Mouse (Mus musculus): Measurements from ENCODE around the gene Gpr107. TPM values are rescaled to one million over a fixed set of nuclear protein-coding genes. Genes with fewer than 3 reads are reported as not detected.

Gpr107 gene
- total RNA-seq, 2 experiments from 2014 or later = 24.7 to 25.2 TPM

- intact Hi-C loops (cut with DNase I; ENCODE audit: low total_unique reads) = no loop called here
These were observed 27.4 kb upstream of the Gpr107 start for GRCm38 (mm10) chr2:31124694-31125093.

GRCm38 (mm10) chr2:31125156-31125555 lies 27.0 kb upstream of the Gpr107 start:
- intact Hi-C loops (cut with DNase I; ENCODE audit: low total_unique reads) = no loop called here
- DNase-seq = no peak

More at GRCm38 (mm10) chr2:31124694-31125093, 27.4 kb upstream of the Gpr107 start:
- no peak for DNase-seq

GRCm38 (mm10) chr2:31126048-31126447 lies 26.1 kb upstream of the Gpr107 start:
- intact Hi-C loops (cut with DNase I; ENCODE audit: low total_unique reads) = no loop called here
- DNase-seq = no peak

GRCm38 (mm10) chr2:31127219-31127618 lies 24.9 kb upstream of the Gpr107 start:
- intact Hi-C loops (cut with DNase I; ENCODE audit: low total_unique reads) = no loop called here
- no peak for DNase-seq

GRCm38 (mm10) chr2:31127899-31128298 lies 24.2 kb upstream of the Gpr107 start:
- intact Hi-C loops (cut with DNase I; ENCODE audit: low total_unique reads) = no loop called here
- peak; percentile 44 for DNase-seq

GRCm38 (mm10) chr2:31129742-31130518 lies 22.2 kb upstream of the Gpr107 start:
- intact Hi-C loops (cut with DNase I; ENCODE audit: low total_unique reads) = no loop called here
- DNase-seq = no peak

- intact Hi-C loops (cut with DNase I; ENCODE audit: low total_unique reads) = no loop called here
- no peak for DNase-seq
These were observed 21.3 kb upstream of the Gpr107 start for GRCm38 (mm10) chr2:31130815-31131299.

GRCm38 (mm10) chr2:31132682-31133081 lies 19.4 kb upstream of the Gpr107 start:
- no peak for DNase-seq
- intact Hi-C loops (cut with DNase I; ENCODE audit: low total_unique reads) = no loop called here

GRCm38 (mm10) chr2:31133981-31134380 lies 18.1 kb upstream of the Gpr107 start:
- intact Hi-C loops (cut with DNase I; ENCODE audit: low total_unique reads) = no loop called here
- DNase-seq = no peak

- DNase-seq = no peak
- intact Hi-C loops (cut with DNase I; ENCODE audit: low total_unique reads) = no loop called here
These were observed 16.6 kb upstream of the Gpr107 start for GRCm38 (mm10) chr2:31135512-31135931.

GRCm38 (mm10) chr2:31136338-31136737 lies 15.8 kb upstream of the Gpr107 start:
- no peak for DNase-seq
- intact Hi-C loops (cut with DNase I; ENCODE audit: low total_unique reads) = no loop called here

- intact Hi-C loops (cut with DNase I; ENCODE audit: low total_unique reads) = no loop called here
- DNase-seq = no peak
These were observed 15.0 kb upstream of the Gpr107 start for GRCm38 (mm10) chr2:31137018-31137590.

GRCm38 (mm10) chr2:31139174-31139632 lies 12.9 kb upstream of the Gpr107 start:
- intact Hi-C loops (cut with DNase I; ENCODE audit: low total_unique reads) = no loop called here
- no peak for DNase-seq

GRCm38 (mm10) chr2:31139991-31140771 lies 11.9 kb upstream of the Gpr107 start:
- no peak for DNase-seq
- intact Hi-C loops (cut with DNase I; ENCODE audit: low total_unique reads) = no loop called here

GRCm38 (mm10) chr2:31140772-31141073 lies 11.4 kb upstream of the Gpr107 start:
- intact Hi-C loops (cut with DNase I; ENCODE audit: low total_unique reads) = no loop called here
- no peak for DNase-seq

GRCm38 (mm10) chr2:31141074-31141866 lies 10.8 kb upstream of the Gpr107 start:
- intact Hi-C loops (cut with DNase I; ENCODE audit: low total_unique reads) = no loop called here
- peak; percentile 30 for DNase-seq

- intact Hi-C loops (cut with DNase I; ENCODE audit: low total_unique reads) = no loop called here
These were observed 10.2 kb upstream of the Gpr107 start, which contains the start of gene Fnbp1 for GRCm38 (mm10) chr2:31141867-31142454. Fnbp1 (minus strand) TSS chr2:31142008.

GRCm38 (mm10) chr2:31142505-31142904 lies 9.6 kb upstream of the Gpr107 start:
- no peak for DNase-seq
- intact Hi-C loops (cut with DNase I; ENCODE audit: low total_unique reads) = no loop called here

More at GRCm38 (mm10) chr2:31141867-31142454, 10.2 kb upstream of the Gpr107 start, which contains the start of gene Fnbp1:
- DNase-seq = peak; percentile 88

GRCm38 (mm10) chr2:31143326-31143725 lies 8.8 kb upstream of the Gpr107 start:
- intact Hi-C loops (cut with DNase I; ENCODE audit: low total_unique reads) = no loop called here

More at GRCm38 (mm10) chr2:31143326-31143725, 8.8 kb upstream of the Gpr107 start:
- no peak for DNase-seq

All from gastrocnemius, postnatal 14 days (tissue).